Mouse (Mus musculus): ENCODE data around the gene Zfp366.

Zfp366 gene

GRCm38 (mm10) chr13:99228821-99229570 is 44.4 kb downstream of the Zfp366 start:
- DNase-seq = no peak

GRCm38 (mm10) chr13:99229641-99230494 is 45.2 kb downstream of the Zfp366 start:
- DNase-seq = no peak

GRCm38 (mm10) chr13:99230495-99230868 is 45.9 kb downstream of the Zfp366 start:
- DNase-seq = peak; percentile 48 to 60

DNA sequence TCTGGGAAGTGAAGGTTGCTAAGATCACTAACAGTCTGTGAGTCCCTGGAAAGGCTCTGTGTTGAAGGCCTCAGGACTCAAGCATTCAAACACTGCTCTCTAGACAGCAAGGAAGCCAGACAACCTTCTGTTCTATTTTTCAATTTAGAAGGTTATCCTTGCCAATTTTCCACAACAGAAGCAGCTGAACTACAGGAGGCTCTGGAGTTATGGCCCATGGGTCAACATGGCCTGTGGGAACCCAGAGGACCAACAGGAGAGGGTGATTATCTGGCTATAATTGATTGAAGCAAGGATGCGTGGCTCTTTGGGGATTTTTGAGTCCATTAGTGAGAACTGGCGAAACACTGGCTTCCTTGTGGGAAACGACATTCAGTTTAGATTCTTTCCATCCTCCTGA is 48.7 kb downstream of the Zfp366 start:
- no peak for DNase-seq

DNA sequence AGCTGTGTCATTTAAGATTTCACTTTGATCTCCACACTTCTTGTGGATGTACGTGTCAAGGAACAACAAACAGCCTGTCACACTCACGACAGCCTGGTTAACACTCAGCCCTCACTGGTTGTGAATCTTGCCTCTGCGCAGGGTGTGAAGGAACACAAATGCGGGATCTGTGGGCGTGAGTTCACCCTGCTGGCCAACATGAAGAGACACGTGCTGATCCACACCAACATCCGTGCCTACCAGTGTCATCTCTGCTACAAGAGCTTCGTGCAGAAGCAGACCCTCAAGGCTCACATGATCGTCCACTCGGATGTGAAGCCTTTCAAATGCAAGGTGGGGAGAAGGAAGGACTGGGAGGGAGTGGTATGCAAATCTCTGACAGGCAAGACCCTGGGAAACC is 49.3 kb downstream of the Zfp366 start:
- no peak for DNase-seq

DNA sequence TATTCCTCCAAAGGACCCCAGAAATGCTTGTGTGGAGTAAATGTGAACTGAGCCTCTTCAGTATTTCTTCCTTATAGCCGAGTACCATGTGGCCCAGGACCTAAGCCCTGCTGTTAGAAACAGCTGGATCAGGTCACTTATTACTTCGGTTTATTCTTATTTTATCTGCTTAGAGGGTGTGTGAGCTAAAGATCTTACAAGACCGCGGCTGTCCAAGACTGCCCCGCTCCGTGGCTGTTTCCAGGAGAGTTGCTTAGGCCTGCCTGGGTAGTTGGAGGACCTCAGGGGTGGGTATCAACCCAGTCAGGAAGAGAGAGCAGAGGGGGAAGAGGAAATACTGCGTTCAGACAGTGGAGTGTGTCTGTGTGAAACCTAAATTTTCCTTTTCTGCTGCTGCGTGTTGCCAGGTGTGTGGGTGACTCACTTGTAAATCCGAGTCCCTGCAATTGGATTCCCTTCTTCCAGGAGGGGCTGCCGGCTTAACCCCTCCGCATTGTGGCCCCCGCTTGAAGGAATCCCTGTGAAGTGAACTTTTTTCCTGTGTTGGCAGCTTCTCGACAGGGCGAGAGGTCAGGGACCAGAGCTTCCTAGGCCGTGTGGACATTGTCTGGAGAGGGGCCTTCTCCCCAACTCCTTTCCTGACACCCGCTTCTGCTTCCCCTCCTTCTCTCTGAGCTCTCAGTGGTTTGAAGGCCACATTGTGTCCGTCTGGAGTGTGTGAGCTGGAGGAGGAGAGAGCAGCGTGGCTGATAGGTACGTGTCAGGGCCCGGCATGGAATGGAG is 51.0 kb downstream of the Zfp366 start:
- no peak for DNase-seq

DNA sequence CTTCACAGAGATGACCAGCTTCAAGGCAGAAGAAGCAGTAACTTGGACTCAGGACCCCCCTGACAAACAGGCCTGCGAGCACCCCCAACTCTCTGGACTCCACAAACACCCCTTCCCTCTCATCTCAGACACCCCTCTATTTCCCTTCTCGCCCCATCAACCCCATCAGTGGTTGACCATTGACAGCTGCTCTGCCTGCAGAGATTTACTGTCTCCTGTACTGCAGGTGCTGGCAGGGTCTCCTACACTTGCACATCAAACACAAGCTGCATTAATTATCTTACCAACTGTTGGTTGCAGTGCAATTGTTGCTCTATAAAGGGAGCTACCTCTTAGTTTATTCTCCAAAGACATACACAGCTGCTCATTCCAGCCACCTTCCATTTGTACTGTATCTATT is 51.6 kb downstream of the Zfp366 start:
- DNase-seq = no peak

- no peak for DNase-seq
These were observed 52.5 kb downstream of the Zfp366 start for GRCm38 (mm10) chr13:99237122-99237521.

DNA sequence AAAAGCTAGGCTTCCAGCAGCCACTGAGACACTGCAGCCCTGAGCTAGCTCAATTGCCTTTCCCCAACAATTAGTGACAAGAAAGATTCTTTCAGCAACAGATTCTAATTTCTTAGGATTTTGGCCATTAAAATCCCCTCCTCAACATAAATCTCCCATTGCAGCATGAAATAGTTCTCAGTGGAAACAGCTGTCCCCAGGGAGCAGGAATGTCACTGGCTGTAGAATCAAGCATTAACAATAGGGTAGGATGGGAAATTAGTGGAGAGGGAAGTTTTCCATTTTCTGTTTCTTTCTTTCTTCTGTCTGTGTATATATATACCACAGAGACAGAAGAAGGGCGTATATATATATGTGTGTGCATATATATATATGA is 53.2 kb downstream of the Zfp366 start:
- DNase-seq = peak in 1 of 2 experiments; percentile 35

GRCm38 (mm10) chr13:99238217-99239160 is 53.9 kb downstream of the Zfp366 start:
- DNase-seq = peak; percentile 58 to 67

GRCm38 (mm10) chr13:99239161-99239530 is 54.5 kb downstream of the Zfp366 start:
- no peak for DNase-seq

DNA sequence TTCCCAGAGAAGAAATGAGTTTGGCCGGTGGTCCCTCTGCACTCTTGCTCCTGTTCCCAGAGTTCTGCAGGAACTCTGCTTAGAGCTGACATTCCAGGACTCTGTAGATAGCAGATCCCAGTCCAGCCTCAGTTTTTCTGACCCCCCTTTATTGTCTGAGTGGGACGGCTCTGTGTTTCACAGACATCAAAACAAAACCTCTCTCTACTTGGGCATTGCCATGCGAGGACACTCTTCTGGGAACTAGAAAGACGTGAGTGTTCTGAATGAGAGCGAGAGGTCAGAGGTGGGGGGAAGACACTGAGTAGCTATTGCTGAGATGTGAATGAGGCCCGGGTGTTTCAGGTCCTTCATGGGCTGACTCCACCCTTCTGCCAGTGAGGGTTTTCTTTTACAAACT is 55.1 kb downstream of the Zfp366 start:
- DNase-seq = no peak

- DNase-seq = no peak
These were observed 57.4 kb downstream of the Zfp366 start for GRCm38 (mm10) chr13:99241984-99242383.

GRCm38 (mm10) chr13:99242895-99243294 is 58.3 kb downstream of the Zfp366 start:
- no peak for DNase-seq

GRCm38 (mm10) chr13:99243831-99244230 is 59.2 kb downstream of the Zfp366 start:
- DNase-seq = no peak

GRCm38 (mm10) chr13:99244471-99244870 is 59.8 kb downstream of the Zfp366 start:
- no peak for DNase-seq

DNA sequence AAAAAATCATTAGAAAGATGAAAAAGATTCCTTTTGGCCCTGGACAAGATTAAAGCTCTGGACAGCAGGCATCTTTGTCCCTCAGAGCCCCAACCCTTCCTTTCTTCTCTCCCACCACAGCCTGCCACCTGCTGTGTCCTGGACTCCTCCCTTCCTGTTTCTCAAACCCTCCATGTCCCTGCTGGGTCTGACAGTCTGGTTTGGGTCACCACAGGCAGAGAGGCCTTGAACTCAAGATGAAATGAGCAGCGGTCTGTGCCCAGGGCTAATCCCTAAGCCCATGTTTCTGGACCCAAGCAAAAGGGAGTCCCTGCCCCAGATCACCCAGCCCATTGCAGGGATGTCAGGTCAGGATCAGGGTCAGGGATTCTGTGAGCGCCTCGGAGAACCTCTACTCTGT is 60.3 kb downstream of the Zfp366 start:
- no peak for DNase-seq

DNA sequence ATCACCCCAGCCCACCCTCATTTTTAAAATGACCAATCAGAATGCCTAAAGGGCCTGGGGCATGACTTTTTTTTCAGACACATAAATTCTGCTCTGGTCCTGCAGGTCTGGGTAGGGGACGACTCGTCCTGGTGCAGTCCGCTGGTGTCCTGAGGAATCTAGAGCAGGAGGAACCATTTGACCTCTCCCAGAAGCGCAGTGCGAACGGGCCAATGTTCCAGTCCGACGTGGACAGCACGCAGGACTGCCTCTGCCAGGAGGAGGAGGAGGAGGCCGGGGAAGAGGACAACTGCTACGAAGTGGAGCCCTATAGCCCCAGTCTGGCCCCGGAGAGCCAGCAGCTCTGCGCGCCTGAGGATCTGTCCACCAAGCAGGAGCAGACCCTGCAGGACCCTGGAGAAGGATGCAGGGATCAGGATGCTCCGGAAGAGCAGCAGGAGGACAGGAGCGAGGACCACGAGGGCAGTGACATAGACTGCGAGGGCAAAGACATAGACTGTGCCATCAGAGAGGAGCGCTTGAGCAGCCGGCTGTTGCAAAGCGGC is 61.4 kb downstream of the Zfp366 start:
- no peak for DNase-seq

GRCm38 (mm10) chr13:99250806-99251205 is 66.2 kb downstream of the Zfp366 start:
- no peak for DNase-seq

DNA sequence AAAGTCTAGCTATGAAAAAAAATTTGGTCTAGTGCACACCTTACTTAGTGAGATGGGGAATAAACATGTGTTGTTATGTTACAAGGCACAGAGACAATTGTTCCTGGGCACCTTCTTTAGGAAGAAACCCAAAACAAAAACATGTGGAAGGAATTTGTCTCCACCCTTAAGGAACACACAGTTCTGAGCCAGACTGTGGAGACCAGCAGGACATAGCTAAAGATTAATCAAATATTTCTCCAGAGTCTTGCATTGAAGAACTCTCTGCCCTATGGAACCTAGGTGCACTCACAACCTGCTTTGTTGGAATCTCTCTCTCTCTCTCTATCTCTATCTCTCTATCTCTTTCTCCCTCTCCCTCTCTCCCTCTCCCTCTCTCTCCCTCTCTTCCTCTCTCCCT is 69.6 kb downstream of the Zfp366 start:
- DNase-seq = peak; percentile 10 to 33

- no peak for DNase-seq
These were observed 70.2 kb downstream of the Zfp366 start for GRCm38 (mm10) chr13:99254781-99255180.

- no peak for DNase-seq
These were observed 72.3 kb downstream of the Zfp366 start for GRCm38 (mm10) chr13:99256916-99257315.

Data from kidney, adult 8-10 months (tissue).